ENCODE assay signal across 8 mouse cellular contexts in genomic region chr15:96285323-96286014, GRCm38 (mm10). TPM values are rescaled to one million over a fixed set of nuclear protein-coding genes. Genes with fewer than 3 reads are reported as not detected.
DNase-seq lines count a peak whose midpoint lies in the region; ATAC-seq lines count a peak whose summit lies in the region.

No protein-coding gene starts in this region.

- peaks cover 7% of the 10 kb centered on the region for H3K36me3 ChIP-seq in hindbrain, embryonic 13.5 days

- peak; percentile 93 for DNase-seq in R1 (ENCODE audit: low read depth, low spot score)
- DNase-seq in cerebellum, postnatal 14 days, result peak; percentile 89 to 93
- DNase-seq in frontal cortex, postnatal 14 days (ENCODE audit: low spot score in 2 of 2), result peak; percentile 82 to 83
- DNase-seq in layer of hippocampus, postnatal 25 days (ENCODE audit: extremely low spot score in 1 of 2, low spot score in 1 of 2), result peak; percentile 73 to 85
- peak; percentile 89 for DNase-seq in lung, postnatal 14 days
- peak; percentile 91 for DNase-seq in ovary, postnatal 36 days (ENCODE audit: low spot score)
- DNase-seq in thymus, postnatal 14 days, result peak; percentile 76

- H3K9ac ChIP-seq in hindbrain, embryonic 13.5 days, result peak overlapping the region; percentile 99

- no peaks in the 10 kb centered on the region for H3K27me3 ChIP-seq in hindbrain, embryonic 13.5 days

- peak overlapping the region; percentile 93 for H3K4me3 ChIP-seq in hindbrain, embryonic 13.5 days

- under 1% methylated on average over 60 of the region's 64 CpGs for WGBS in hindbrain, embryonic 13.5 days

- H3K4me2 ChIP-seq in hindbrain, embryonic 13.5 days, result peak overlapping the region; percentile 92

- H3K9me3 ChIP-seq in hindbrain, embryonic 13.5 days, result no peaks in the 10 kb centered on the region

- peaks cover 39% of the 10 kb centered on the region for H3K4me1 ChIP-seq in hindbrain, embryonic 13.5 days (replicated peaks)

- H3K27ac ChIP-seq in hindbrain, embryonic 13.5 days, result peak overlapping the region; percentile 100

- peak; percentile 83 for ATAC-seq in hindbrain, embryonic 13.5 days (ENCODE audit: low FRiP score)

RNA-seq across cellular contexts. Expression of gene Arid2, which starts 1.8 kb away (rescaled TPM):
- polyA plus RNA-seq in hindbrain, embryonic 13.5 days (2015; fragmentation: Nextera tagmentation; extraction: Ambion mirVana), result 25.5 and 26.8 TPM in 2 replicates
- total RNA-seq in layer of hippocampus, postnatal 25 days (2021), result 10 to 100 TPM; 32.0 to 37.1 TPM

Comparison
In these comparisons a context has a peak if more than half of its experiments do, and no peak if none do; other contexts are left out.
1. Peak in every context shown above with its lines: DNase-seq, ATAC-seq, H3K4me3 ChIP-seq and H3K27ac ChIP-seq.